Mouse (Mus musculus) urinary bladder, postnatal 4 days (tissue): ENCODE data around the gene Sash1.
A peak's percentile ranks its signal among the peaks of the same experiment; 100 is the strongest.

Experiments used
- DNase-seq, 2 experiments: peaks; one replicate each; pipeline ENCODE4 v3.0.0; 2021 to 2022; ENCODE audit warnings: low spot score in 2 of 2

Sash1 gene

DNA sequence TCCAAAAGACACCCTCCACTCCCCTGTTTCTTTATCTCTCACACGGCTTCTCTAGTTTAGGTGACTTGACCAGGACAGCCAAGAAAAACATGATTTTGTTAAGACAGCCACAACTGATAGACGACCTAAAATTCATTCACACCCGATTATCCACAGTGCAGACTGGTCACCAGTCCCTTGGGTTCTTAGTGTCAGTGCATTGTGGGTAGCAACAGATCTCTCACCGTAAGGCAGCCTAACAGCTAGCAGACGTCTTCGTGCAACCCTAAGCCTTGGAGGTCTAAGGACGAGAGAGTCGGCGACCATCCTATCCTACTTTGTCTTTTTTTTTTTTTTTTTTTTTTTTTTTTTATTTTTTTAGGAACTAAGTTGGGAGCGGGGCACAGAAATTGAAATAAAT, 34.2 kb downstream of the Sash1 start:
- no peak for DNase-seq

DNA sequence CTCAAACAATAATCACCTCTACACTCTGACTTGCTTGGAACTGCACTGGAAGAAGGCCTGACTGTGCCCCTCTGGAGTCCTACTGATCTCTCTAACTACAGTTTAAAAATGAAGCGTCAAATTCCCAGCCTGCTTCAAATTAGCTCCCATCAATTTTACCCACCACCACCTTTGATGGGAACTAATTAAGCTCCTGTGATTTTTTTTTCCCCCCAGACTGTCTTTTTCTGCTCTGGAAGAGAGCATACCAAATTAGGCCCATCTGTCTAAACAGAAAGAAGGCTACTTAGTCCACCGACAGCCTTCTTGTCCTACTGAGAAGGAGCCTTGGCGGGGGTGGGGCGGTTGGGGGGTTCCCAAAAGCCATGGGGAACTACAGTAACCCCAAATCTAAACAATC, 37.9 kb downstream of the Sash1 start:
- DNase-seq: no peak

DNA sequence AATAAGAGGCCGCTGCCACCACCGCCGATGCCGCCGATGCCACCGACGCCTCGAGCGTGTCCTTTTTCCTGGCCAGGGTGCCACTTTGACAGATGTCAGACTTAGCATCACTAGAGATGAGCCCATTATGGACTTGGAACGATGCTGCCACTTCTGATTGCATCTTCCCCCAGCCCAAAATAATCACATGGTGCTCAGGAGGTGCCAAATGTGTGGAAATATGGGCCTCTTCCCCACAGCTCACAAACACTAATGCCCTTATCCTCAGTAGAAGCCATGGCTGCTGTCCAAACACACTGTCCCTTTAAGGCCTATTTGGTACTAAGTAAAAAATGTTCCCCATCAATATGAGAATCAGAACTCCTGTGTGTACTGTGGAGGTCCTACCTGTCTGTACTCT, 39.6 kb downstream of the Sash1 start:
- no peak for DNase-seq

DNA sequence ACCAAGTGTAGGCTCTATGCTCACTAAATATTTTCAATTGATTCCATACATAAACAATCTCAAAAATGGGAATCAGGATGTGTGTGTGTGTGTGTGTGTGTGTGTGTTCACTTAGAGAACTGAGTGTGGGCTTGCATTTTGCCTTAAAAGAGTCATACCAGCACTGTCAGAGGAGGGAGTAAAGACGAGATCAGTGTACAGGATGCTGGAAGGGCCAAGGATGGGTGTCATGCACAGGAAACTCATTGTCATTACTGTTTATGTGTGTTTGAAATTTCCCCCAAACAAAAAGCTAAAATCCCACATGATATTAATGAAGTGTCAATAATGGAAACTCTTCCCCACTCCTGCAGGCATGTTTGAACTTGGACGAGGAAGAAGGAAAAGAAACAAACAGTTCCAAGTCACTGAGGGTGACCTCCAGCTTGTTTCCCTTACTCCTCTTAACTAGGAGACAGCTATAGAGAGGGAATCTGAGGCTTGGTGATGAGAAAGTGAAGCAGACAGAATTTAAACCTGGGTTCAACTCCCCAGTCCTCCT, 40.6 kb downstream of the Sash1 start:
- no peak for DNase-seq

DNA sequence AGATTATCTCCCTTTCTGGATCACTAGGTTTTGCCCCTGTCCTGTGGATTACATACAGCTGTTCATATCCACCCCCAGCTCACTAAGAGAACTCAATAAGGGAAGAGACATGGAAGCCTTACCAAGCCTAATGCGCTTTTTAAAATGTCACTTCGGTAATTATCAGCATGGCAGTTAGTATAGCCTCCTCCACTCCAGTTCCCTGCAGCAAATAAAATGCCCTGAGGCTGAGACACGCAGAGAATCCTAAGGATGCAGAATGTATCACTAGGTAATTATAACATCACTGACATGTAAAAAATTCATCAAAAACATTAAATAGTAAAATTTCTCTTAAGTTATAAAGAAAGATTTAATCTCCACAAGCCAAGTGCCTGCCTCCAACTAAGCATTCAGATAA, 45.9 kb downstream of the Sash1 start:
- no peak for DNase-seq

DNA sequence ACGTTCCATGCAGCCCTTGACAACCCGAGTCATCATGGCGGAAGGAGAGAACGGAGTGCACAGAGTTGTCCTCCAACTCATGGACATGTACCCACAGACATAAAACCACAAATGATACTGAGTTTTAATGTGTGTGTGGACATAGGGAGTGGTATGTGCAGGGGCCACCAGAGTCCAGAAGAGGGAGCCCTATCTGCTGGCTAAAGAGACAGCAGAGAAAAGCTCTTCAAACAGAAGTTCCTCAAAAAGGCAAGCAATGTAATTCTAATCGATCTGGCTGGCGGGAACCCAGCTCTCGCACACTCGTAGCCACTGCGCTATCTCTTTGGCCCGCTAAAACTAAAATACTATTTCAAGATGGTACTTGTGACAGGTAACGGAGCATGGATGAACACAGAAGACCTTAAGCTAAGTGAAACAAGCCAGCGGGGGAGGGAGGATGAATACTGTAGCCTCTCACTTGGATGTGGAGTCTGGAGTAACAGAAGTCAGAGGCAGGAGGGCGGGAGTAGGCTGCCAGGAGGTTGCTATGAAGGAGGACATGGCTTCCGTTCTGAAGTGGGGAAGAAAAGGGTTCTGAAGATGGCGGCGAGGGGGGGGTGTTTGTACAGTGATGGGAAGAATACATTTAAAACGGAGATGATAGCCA, 51.9 kb downstream of the Sash1 start:
- DNase-seq: no peak

DNA sequence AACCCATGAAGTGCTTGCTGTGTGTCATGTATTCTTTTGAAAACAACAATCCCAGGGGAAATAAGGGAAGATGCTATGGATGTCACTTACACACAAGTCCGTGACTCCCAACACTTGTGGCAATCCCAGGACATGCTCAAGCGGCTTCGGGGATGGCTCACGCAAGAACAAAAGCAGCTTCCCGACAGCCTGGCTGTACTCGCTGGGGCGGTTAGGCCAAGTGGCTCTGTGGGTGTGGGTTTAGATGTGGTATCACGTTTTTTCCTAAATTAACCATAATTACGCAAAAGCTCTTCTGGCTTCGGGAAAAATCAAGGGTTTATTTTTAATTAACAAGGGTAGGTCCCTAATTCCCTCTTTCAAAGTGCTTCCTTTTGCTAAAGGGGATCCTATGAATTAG, 59.6 kb downstream of the Sash1 start:
- no peak for DNase-seq

DNA sequence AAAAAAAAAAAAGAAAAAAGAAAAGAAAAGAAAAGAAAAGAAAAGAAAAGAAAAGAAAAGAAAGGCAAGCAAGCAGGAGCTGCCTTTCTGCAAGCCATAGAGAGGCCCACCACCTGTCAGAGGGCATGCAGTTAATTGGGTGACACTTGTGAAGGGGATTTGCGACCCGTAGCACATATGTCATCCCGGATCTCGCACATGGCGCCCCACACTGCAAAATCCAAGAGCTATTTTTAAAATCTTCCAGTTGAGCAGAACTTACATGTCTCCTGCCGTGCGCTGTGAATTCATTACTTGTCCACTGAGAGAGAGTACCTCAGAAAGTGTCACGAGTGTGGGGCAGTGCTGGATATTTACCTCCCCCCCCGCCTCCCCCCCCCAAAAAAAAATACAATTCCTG, 60.0 kb downstream of the Sash1 start:
- no peak for DNase-seq

DNA sequence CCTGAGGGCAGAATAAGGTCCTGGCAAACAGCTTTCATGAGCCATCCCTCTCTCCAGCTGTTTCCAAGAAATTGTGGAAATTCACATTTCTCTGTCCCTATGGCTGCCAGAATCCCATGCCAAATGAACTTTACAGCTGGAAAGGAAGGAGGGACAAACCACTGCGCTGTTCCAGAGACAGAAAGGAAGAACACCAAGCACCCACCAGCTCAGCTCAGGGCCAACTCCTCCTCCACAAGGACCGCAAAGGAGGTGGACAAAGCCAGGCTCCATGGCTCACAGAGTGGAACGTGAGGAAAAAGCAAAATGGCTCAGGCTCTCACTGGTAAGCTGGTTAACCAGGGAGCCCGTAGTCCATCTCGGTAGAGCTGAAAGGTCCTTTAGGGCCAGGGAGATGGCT, 67.8 kb downstream of the Sash1 start:
- DNase-seq: no peak

DNA sequence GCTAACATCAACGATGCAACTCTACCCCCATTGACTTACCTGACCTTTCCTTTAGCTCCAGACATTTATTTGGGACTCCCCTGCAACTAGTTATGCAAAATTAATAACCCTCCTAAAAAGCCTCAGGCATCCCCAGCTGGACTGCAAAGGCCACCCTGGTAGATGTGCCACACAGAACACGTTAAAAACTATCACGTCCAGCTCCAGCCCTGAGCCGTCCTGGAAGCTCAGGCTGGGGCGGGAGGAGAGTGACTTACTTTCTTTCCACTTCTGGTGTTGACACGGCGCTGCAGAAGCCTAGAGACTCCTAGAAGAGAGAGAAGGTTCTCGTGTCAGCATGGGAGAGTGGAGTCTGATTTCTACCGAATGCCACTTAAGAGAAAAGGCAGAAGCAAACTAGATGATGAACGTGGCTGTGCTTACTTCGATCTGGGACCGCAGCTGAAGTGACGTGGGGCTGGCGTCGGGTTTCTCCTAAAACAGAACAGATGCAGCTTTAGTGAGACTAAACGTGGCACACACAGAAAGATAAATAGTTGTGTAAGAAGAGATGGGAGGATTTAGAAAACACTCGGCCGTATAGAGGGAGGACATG, 71.8 kb downstream of the Sash1 start:
- no peak for DNase-seq

DNA sequence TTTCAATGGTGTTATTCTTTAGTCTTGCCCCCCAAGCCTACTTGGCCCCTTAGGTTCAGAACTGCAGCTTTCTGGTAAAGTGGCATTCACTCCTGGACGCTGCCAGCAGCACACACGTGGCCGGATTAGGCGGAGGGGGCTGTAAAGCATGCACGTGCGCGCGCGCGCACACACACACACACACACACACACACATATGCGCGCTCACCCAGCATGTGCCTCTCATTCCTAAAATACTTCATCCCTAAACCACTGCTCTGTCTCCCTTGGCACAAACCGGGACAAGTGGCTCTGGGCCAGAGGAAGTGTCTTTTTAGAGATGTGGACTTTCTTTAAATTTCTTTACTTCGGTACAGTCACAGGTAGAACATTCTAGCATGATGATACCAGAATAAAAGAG, 72.6 kb downstream of the Sash1 start:
- DNase-seq: no peak

DNA sequence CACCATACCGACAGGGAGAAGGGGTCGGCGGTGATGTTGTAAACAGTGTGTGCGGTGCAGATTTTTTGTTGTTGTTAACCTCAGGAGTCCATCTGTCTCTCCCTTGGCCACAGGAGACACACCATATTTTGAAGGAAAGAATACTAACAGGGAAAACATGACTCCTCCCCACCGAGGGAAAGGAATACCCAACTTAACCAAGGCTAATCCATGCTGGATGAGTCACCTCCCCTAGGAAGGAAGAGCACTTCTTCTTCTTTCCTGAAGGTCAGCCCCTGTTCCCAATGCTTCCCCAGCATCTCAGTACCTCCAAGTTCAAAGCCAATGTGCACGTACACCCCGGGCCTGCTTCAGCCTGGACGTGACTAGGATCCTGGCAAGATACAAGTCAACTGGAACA, 73.1 kb downstream of the Sash1 start:
- DNase-seq: no peak

DNA sequence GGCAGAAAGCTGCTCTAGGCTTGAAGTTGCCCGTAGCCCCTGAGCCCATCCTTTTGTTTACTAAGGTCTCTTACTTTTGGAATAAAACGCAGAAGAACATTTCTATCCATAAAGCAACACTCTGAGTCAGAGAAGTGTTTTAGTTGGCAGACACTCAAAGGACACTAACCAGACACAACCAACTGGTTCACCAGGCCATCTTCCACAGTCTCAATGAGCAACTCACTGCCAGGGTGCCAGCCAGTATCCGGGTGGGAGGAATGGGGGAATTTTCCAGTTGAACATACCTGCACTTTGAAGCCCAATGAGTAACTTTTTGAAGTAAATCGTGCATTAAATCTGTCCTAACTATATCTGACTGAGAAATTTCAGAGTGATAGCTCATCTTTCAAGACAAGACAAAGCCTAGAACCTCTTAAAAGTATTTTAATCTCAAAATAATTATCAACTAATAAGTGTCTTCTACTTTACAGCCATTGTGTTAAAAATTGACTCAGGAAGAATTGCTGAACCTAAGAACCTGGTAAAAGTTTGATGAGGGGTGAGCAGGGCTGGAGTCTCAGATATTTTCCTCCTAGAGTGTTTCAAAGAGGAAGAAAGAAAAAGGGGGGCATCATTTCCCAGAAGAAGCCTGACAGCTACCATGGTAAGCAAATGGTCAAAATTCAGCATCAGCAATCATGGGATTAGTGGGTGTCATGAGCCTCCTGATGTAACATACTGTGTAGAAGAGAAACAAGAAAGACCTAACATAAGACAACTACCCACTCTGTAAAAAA, 74.4 kb downstream of the Sash1 start:
- no peak for DNase-seq

DNA sequence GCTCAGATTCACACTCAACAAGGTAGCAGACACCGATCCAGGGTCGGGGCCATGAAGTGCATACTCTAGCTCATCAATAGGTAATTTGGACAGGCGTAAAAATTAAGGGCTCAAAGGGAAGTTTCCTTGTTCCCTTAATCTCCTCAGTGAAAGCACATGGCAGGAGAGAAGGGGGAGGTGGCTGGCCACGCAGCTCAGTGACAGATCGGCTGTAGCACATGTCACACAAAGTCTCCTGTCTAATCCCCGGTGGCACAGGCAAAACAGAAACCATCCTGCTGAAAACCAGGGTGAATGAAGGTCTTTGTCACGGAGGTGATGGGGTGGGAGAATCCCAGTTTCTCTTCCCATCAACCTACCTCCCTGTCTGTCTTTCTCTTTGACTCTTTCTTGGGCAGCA, 75.4 kb downstream of the Sash1 start:
- DNase-seq: no peak

DNA sequence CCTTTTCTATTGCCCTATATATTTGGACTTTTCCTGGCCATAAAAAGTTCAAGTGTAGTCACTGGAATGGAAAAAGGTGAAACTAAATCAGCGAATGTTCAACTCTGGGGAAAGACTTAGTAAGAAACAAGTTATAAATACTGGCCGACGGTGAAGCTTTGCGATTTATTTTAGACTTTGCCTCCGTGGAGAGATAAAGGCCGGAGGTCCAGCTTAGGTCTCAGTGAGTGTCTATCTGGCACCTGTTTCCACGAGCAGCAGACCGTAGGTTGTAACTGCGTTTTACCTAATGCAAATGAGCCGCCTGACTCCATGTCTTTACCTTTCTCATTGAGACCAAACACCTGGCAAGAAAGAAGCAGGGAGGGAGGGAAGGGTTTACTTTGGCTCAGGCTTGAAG, 77.5 kb downstream of the Sash1 start:
- no peak for DNase-seq

DNA sequence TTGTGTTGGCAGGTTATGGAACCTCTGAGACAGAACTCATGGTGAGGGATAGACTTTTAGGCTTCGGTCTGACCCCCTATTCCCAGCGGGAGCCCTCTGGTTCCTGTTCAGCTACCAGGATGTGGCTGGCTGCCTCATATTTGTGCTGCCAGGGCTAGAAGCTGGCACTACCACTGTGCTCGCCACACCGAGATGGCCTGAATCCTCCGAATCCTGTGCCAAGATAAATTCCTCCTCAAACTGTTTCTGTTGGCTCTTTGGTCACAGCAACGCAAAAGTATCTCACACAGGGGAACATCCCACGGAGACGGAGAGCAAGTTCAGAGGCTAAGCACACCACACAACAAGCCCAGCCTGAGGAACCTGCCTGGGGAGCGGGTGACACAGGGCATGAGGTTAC, 78.3 kb downstream of the Sash1 start:
- no peak for DNase-seq

DNA sequence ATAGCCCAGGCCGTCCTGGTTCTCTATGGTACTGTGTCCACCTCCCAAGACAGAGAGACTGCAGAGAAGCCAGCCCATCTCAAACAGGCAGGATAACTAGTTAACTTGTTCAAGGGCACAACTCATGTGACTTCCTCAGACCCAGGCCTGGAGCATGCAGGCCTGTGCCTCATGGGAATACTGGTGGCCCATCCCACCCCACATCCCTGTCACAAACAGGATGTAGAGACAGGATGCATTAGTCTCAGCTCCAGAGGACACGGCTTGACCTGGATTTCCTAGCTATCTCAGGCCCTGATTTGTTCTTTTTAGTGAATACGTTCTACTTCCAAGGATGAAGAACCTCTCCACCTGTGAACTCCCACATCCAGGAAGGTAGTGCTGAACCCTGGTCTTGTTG, 80.5 kb downstream of the Sash1 start:
- no peak for DNase-seq

DNA sequence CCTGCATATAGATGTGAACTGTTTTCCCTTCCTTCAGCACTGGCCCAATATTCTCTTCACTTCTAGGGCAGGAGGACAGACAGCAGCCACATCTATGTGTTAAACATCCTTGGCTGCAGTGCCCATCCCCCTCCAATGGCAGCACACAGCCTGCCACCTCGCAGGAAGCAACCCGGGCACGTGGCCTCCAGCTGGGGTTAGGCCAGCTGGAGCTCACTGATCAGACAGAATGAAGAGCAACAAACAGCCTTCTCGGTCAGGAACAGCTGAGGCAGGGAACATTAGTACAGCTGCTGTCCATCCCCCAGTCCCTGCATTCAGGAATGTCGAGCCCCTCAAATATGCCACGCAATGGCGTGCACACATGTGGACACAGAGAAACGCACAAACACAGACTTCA, 81.6 kb downstream of the Sash1 start:
- DNase-seq: no peak

DNA sequence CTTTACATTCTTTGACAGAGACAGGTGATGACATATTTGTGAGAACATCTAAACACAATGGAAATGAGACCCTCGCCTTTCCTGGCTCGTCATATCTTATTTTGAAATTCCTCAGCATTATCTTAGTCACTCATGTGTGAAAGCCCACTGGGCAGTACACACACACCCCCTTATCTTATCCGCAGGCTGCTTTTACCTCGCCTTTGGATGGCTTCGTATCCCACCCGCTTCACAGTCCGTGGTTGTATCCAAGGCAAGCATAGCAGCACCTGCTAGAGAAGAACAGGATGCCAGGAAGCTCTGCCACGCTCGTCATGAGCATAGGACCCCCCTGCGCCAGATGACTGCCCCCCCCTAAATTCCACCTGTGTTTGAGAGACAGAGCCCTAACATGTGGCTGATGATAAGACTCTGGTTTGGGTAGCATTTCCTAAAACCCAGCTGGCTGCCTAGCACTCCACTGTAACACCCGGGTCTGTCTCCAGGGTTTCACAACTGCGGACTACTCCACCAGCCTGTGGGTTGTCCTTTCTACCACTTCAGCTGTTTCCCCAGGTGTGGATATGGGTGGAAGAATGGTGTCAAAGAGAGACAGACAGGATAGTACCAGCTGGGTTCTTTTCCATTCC, 84.0 kb downstream of the Sash1 start:
- no peak for DNase-seq

DNA sequence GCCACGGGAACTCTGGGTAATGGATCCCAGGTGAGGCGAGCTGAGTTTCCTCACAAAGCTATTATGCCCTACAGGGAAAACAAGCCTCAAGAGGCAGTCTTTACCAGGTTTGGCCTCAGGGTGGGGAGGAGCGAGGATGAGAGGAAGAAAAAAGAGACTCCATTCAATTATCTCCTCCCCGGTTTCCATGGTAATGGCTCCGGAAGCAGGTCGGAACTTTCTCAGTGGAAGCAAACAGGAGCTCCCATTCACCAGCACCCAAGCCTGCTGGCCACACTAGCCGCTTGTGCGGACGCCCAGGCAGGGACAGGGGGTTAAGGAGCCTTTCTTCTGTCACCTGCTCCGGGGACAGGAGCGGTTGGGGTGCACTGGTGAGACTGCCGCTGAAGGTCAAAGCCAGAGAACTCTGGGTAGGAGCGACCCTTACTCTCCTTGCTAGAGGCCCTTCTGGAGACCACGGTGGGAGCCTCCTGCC, 84.7 kb downstream of the Sash1 start:
- DNase-seq: no peak

DNA sequence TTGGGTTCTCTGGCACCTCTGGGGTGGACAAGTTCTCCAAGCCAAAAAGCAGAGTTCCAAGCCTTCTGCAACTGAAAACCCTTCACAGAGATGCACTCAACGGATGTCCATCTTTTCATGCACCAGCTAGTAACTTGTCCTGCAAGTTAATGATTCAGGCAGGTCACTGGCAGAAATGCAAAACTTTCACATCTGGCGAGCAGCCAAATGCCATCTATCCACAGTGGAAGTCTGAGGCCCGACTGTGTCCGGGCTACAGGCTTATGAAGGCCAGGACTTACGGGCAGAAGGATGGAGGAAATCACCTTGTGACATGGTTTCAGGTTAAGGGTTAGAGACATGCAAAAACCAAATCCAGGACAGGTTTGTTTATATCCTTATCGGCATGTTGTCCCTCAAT, 88.0 kb downstream of the Sash1 start:
- DNase-seq: no peak

DNA sequence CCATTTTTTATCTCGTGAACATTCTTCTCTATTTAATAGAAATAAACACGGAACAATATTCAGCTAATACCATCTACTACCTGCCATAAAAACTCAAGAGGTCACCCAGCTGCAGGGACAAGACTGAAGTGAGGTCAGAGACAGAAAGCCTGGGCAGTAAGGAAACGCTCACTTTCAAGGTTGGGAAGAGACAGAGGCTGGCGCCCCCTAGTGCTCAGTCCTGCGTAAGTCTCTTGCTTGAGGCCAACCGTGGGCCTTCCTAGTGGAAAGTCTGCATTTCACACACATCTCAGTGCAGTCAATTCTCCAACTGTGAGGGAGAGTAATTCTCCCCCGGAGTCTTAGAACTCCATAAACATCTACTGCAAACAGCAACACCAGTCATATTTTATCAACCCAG, 90.5 kb downstream of the Sash1 start:
- DNase-seq: peak; percentile 54 to 80
